Mouse (Mus musculus) thymus, postnatal 0 days (tissue): Measurements from ENCODE around the gene Kel. TPM values are rescaled to one million over a fixed set of nuclear protein-coding genes. Genes with fewer than 3 reads are reported as not detected.

Experiments
- DNase-seq: peaks from one replicate; pipeline ENCODE4 v3.0.0-alpha.2; 2015; ENCODE audit warnings: low spot score
- polyA plus RNA-seq: library from polyadenylated mRNA; unstranded; fragments of >200 nt; fragmentation: Nextera tagmentation; extraction: Ambion mirVana; gene quantifications from 2 replicates; pipeline ENCODE4 v1.2.1, GENCODE M21; 2015

The Kel gene
- polyA plus RNA-seq, 1 experiment from 2014 or later: 0.75 TPM

- no peak for DNase-seq
These were observed 57.5 kb downstream of the Kel start for GRCm38 (mm10) chr6:41646672-41647071.

GRCm38 (mm10) chr6:41646220-41646619 lies 57.9 kb downstream of the Kel start:
- DNase-seq: no peak

GRCm38 (mm10) chr6:41643227-41643626 lies 60.9 kb downstream of the Kel start:
- DNase-seq: no peak

- no peak for DNase-seq
These were observed 61.4 kb downstream of the Kel start for GRCm38 (mm10) chr6:41642765-41643164.

- DNase-seq: no peak
These were observed 62.8 kb downstream of the Kel start for GRCm38 (mm10) chr6:41641173-41641866.

- DNase-seq: no peak
These were observed 63.7 kb downstream of the Kel start for GRCm38 (mm10) chr6:41640449-41640848.

- no peak for DNase-seq
These were observed 66.1 kb downstream of the Kel start for GRCm38 (mm10) chr6:41637927-41638506.

GRCm38 (mm10) chr6:41637393-41637792 lies 66.7 kb downstream of the Kel start:
- no peak for DNase-seq

Other genes with a start within 250 kb of the Kel start
- gene Prss1, start 245.4 kb downstream of the Kel start, polyA plus RNA-seq: 0.71 and 1.2 TPM in 2 replicates
- 3.6 and 4.7 TPM in 2 replicates for gene Prss2, start 182.6 kb downstream of the Kel start, polyA plus RNA-seq
- gene Ephb6, start 98.9 kb downstream of the Kel start, polyA plus RNA-seq: 81.3 and 84.2 TPM in 2 replicates
- gene Trpv6, start 67.9 kb downstream of the Kel start, polyA plus RNA-seq: 0.64 and 1.1 TPM in 2 replicates
- gene Trpv5, start 23.6 kb downstream of the Kel start, polyA plus RNA-seq: 0.04 TPM in 1 of 2 replicates, not detected in the other
- gene Llcfc1, start 19.9 kb downstream of the Kel start, polyA plus RNA-seq: 0.18 TPM in 1 of 2 replicates, not detected in the other
- not detected in 2 replicates for gene Olfr459, start 70.8 kb upstream of the Kel start, polyA plus RNA-seq
- not detected in 2 replicates for gene Pip, start 143.2 kb upstream of the Kel start, polyA plus RNA-seq
- gene Sval2, start 148.7 kb upstream of the Kel start, polyA plus RNA-seq: not detected in 2 replicates
- gene Sval1, start 247.3 kb upstream of the Kel start, polyA plus RNA-seq: 0.23 and 0.66 TPM in 2 replicates